Mouse (Mus musculus) hindbrain, embryonic 16.5 days (tissue): Measurements from ENCODE around the gene Myl7. TPM values are rescaled to one million over a fixed set of nuclear protein-coding genes. Genes with fewer than 3 reads are reported as not detected.

Experiments used
- ATAC-seq: fragments of 200-750 bp; cut with Nextera tagmentation; 2 replicates; pipeline ENCODE4 v1.8.0; 2017; ENCODE audit warnings: moderate TSS enrichment, moderate library complexity
- H3K27ac ChIP-seq: fragments of 300-500 bp; sonication (generic); 2 replicates; pipeline ENCODE4 v1.5.1; 2014; ENCODE audit warnings: low read depth, mild to moderate bottlenecking, control low read depth, low read length, moderate library complexity
- H3K27me3 ChIP-seq: fragments of 300-500 bp; sonication (generic); replicated peaks from 2 replicates; pipeline ENCODE4 v1.6.1; 2014; ENCODE audit warnings: low read length; ENCODE audit not compliant: control insufficient read depth, insufficient read depth
- H3K36me3 ChIP-seq: fragments of 300-500 bp; sonication (generic); 2 replicates; pipeline ENCODE4 v1.6.1; 2014; ENCODE audit warnings: mild to moderate bottlenecking, low read length, moderate library complexity, mixed read lengths; ENCODE audit not compliant: control insufficient read depth, insufficient read depth
- H3K4me1 ChIP-seq: fragments of 300-500 bp; sonication (generic); 2 replicates; pipeline ENCODE4 v1.6.1; 2014; ENCODE audit warnings: low read depth, low read length; ENCODE audit not compliant: control insufficient read depth, insufficient read depth
- H3K4me2 ChIP-seq: fragments of 300-500 bp; sonication (generic); 2 replicates; pipeline ENCODE4 v1.6.1; 2014; ENCODE audit warnings: mild to moderate bottlenecking, low read length, control low read depth, moderate library complexity
- H3K4me3 ChIP-seq: fragments of 300-500 bp; sonication (generic); 2 replicates; pipeline ENCODE4 v1.5.1; 2014; ENCODE audit warnings: mild to moderate bottlenecking, low read length, control low read depth, moderate library complexity
- H3K9ac ChIP-seq: fragments of 300-500 bp; sonication (generic); 2 replicates; pipeline ENCODE4 v1.6.1; 2014; ENCODE audit warnings: low read depth, mild to moderate bottlenecking, control low read depth, low read length, moderate library complexity
- H3K9me3 ChIP-seq: fragments of 300-500 bp; sonication (generic); 2 replicates; pipeline ENCODE4 v1.6.1; 2014; ENCODE audit warnings: mild to moderate bottlenecking, low read length, moderate library complexity; ENCODE audit not compliant: control insufficient read depth
- WGBS: fragments of 180-500 bp; shearing (Covaris S2); extraction: QIAGEN DNeasy Blood & Tissue Kit; methylation state at CpG from one replicate; pipeline ENCODE4 v1.1.7; 2014; 5-methylcytosine and 5-hydroxymethylcytosine counted together
- polyA plus RNA-seq: library from polyadenylated mRNA; unstranded; fragments of >200 nt; fragmentation: Nextera tagmentation; extraction: Ambion mirVana; gene quantifications from 2 replicates; pipeline ENCODE4 v1.2.1, GENCODE M21; 2015

Gene Myl7
- polyA plus RNA-seq, 1 experiment from 2014 or later: not detected

- Histone ChIP-seq H3K27ac (no peak overlapping the region; the same call in 1 of the 2 replicates), H3K9ac (no peak overlapping the region), H3K4me1 (peaks cover 3% of the 10 kb centered on the region), H3K9me3 (no peaks in the 10 kb centered on the region), H3K4me3 (no peak overlapping the region), H3K36me3 (no peaks in the 10 kb centered on the region), H3K4me2 (no peak overlapping the region), H3K27me3 (peaks cover 6% of the 10 kb centered on the region)
- ATAC-seq: no peak
Measured at GRCm38 (mm10) chr11:5855481-5855880, 43.1 kb downstream of the Myl7 start.

- H3K4me1 ChIP-seq: peaks cover 3% of the 10 kb centered on the region
- H3K27ac ChIP-seq: no peak overlapping the region
- 56% methylated on average over 1 of the region's 1 CpGs for WGBS
- H3K9ac ChIP-seq: no peak overlapping the region
- H3K4me3 ChIP-seq: no peak overlapping the region
- H3K27me3 ChIP-seq: no peaks in the 10 kb centered on the region
- H3K9me3 ChIP-seq: no peaks in the 10 kb centered on the region
- H3K4me2 ChIP-seq: no peak overlapping the region
- no peaks in the 10 kb centered on the region for H3K36me3 ChIP-seq
- ATAC-seq: no peak
Measured at GRCm38 (mm10) chr11:5852314-5852713, 46.3 kb downstream of the Myl7 start.

- Histone ChIP-seq H3K36me3 (no peaks in the 10 kb centered on the region), H3K4me3 (no peak overlapping the region), H3K4me2 (no peak overlapping the region), H3K27me3 (no peaks in the 10 kb centered on the region), H3K9me3 (no peaks in the 10 kb centered on the region), H3K9ac (no peak overlapping the region), H3K4me1 (peaks cover 3% of the 10 kb centered on the region), H3K27ac (no peak overlapping the region)
- WGBS: 58% methylated on average over 4 of the region's 4 CpGs
- no peak for ATAC-seq
Measured at GRCm38 (mm10) chr11:5851021-5851736, 47.4 kb downstream of the Myl7 start.

- Histone ChIP-seq H3K4me3 (no peak overlapping the region), H3K36me3 (no peaks in the 10 kb centered on the region), H3K4me1 (no peaks in the 10 kb centered on the region), H3K9me3 (no peaks in the 10 kb centered on the region), H3K4me2 (no peak overlapping the region), H3K27ac (no peak overlapping the region), H3K27me3 (no peaks in the 10 kb centered on the region), H3K9ac (no peak overlapping the region)
- ATAC-seq: no peak
- WGBS: 73% methylated on average over 5 of the region's 5 CpGs
Measured at GRCm38 (mm10) chr11:5850452-5850851, 48.1 kb downstream of the Myl7 start.

- Histone ChIP-seq H3K4me2 (no peak overlapping the region), H3K9ac (no peak overlapping the region), H3K4me3 (no peak overlapping the region), H3K27me3 (no peaks in the 10 kb centered on the region), H3K4me1 (no peaks in the 10 kb centered on the region), H3K27ac (no peak overlapping the region), H3K36me3 (no peaks in the 10 kb centered on the region), H3K9me3 (no peaks in the 10 kb centered on the region)
- WGBS: 65% methylated on average over 2 of the region's 2 CpGs
- no peak for ATAC-seq
Measured at GRCm38 (mm10) chr11:5849316-5849715, 49.3 kb downstream of the Myl7 start.

GRCm38 (mm10) chr11:5848741-5849140, 49.8 kb downstream of the Myl7 start:
- peak; percentile 68 for ATAC-seq
- no peak overlapping the region for H3K27ac ChIP-seq
- H3K9ac ChIP-seq: no peak overlapping the region
- no peak overlapping the region for H3K4me2 ChIP-seq
- H3K9me3 ChIP-seq: no peaks in the 10 kb centered on the region
- H3K4me1 ChIP-seq: no peaks in the 10 kb centered on the region
- H3K36me3 ChIP-seq: no peaks in the 10 kb centered on the region
- H3K4me3 ChIP-seq: no peak overlapping the region
- WGBS: 22% methylated on average over 6 of the region's 6 CpGs
- no peaks in the 10 kb centered on the region for H3K27me3 ChIP-seq

- H3K4me2 ChIP-seq: no peak overlapping the region
- WGBS: 70% methylated on average over 7 of the region's 7 CpGs
- H3K27me3 ChIP-seq: no peaks in the 10 kb centered on the region
- H3K36me3 ChIP-seq: no peaks in the 10 kb centered on the region
- H3K9ac ChIP-seq: no peak overlapping the region
- no peak overlapping the region for H3K4me3 ChIP-seq
- no peak for ATAC-seq
- no peak overlapping the region for H3K27ac ChIP-seq
- 0 out of 2 replicates have a peak, but pooled peaks cover 2% of the 10 kb centered on the region for H3K9me3 ChIP-seq
- H3K4me1 ChIP-seq: no peaks in the 10 kb centered on the region
Measured at GRCm38 (mm10) chr11:5846639-5847345, 51.8 kb downstream of the Myl7 start.

Other genes with a start within 250 kb of the Myl7 start
- gene Mrps24, start 183.1 kb downstream of the Myl7 start, polyA plus RNA-seq: 182 and 207 TPM in 2 replicates
- gene Urgcp, start 136.4 kb downstream of the Myl7 start, polyA plus RNA-seq: 35.6 and 36.7 TPM in 2 replicates
- gene Dbnl, start 110.3 kb downstream of the Myl7 start, polyA plus RNA-seq: 148 and 150 TPM in 2 replicates
- gene Pgam2, start 95.0 kb downstream of the Myl7 start, polyA plus RNA-seq: 3.3 and 13.6 TPM in 2 replicates
- 5.5 and 6.1 TPM in 2 replicates for gene Polm, start 60.8 kb downstream of the Myl7 start, polyA plus RNA-seq
- 27.4 and 35.8 TPM in 2 replicates for gene Aebp1, start 36.8 kb downstream of the Myl7 start, polyA plus RNA-seq
- gene Pold2, start 20.5 kb downstream of the Myl7 start, polyA plus RNA-seq: 59.6 and 62.5 TPM in 2 replicates
- gene Gck, start 51.3 kb upstream of the Myl7 start, polyA plus RNA-seq: 5.7 and 6.6 TPM in 2 replicates
- 98.9 and 99.7 TPM in 2 replicates for gene Ykt6, start 56.9 kb upstream of the Myl7 start, polyA plus RNA-seq
- 138 and 140 TPM in 2 replicates for gene Camk2b, start 167.6 kb upstream of the Myl7 start, polyA plus RNA-seq